In the genomic region with DNA sequence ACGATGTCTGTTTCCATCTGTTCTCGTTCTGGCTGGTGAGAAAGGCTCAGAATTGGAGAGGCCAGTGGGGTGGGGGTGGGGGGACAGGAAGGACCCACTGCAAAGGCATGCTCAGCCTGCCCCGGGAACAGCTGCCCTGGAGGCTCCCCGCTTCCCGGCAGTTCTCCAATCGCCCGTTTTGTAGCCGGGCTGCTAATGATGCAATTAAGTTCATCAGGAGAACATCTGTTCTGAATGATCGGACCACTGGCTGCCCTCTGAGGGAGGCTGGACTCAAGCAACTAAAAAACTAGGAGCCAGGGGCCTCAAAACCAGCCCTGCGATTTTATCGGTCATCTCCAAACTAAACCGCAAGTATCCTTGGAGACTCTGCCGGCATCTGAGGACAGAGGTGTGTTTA, we compare ENCODE assay signal across 9 mouse cellular contexts. TPM values are rescaled to one million over a fixed set of nuclear protein-coding genes. Genes with fewer than 3 reads are reported as not detected.
DNase-seq lines count a peak whose midpoint lies in the region; ATAC-seq and TF ChIP-seq lines count a peak whose summit lies in the region.
"Had no signal": no experiment of that assay in that cellular context is flagged by ENCODE, and none has a peak within 500 bp of the region (broad histone marks: within the 10 kb centered on the region; RNA-seq: fewer than 3 reads in every experiment).

No protein-coding gene starts in this region.

- no peak overlapping the region for H3K4me2 ChIP-seq in midbrain, embryonic 14.5 days (ENCODE audit: low read length)
- H3K4me2 ChIP-seq in limb, embryonic 14.5 days (replicated peaks; ENCODE audit: low read depth, low read length, severe bottlenecking): peak overlapping the region; percentile 26

- no peaks in the 10 kb centered on the region for H3K9me3 ChIP-seq in midbrain, embryonic 10.5 days (replicated peaks)
- no peaks in the 10 kb centered on the region for H3K9me3 ChIP-seq in midbrain, embryonic 14.5 days (ENCODE audit: control insufficient read depth, low read length)
- no peaks in the 10 kb centered on the region for H3K9me3 ChIP-seq in limb, embryonic 14.5 days (ENCODE audit: control insufficient read depth, low read length)

- H3K36me3 ChIP-seq in midbrain, embryonic 10.5 days: no peaks in the 10 kb centered on the region
- no peaks in the 10 kb centered on the region for H3K36me3 ChIP-seq in midbrain, embryonic 14.5 days (ENCODE audit: control insufficient read depth, insufficient read depth, low read length)
- H3K36me3 ChIP-seq in limb, embryonic 14.5 days (ENCODE audit: control insufficient read depth, insufficient read depth, low read length): no peaks in the 10 kb centered on the region

- peaks cover 88% of the 10 kb centered on the region for H3K27me3 ChIP-seq in midbrain, embryonic 10.5 days (ENCODE audit: low read depth, poor library complexity, severe bottlenecking)
- peaks cover 31% of the 10 kb centered on the region; the same call in 1 of the 2 replicates for H3K27me3 ChIP-seq in midbrain, embryonic 14.5 days (ENCODE audit: control insufficient read depth, insufficient read depth, low read length)
- no peaks in the 10 kb centered on the region for H3K27me3 ChIP-seq in limb, embryonic 14.5 days (ENCODE audit: control insufficient read depth, insufficient read depth, low read length)

- peaks cover 47% of the 10 kb centered on the region for H3K4me1 ChIP-seq in midbrain, embryonic 10.5 days
- peaks cover 11% of the 10 kb centered on the region; the same call in 1 of the 2 replicates for H3K4me1 ChIP-seq in midbrain, embryonic 14.5 days (ENCODE audit: control insufficient read depth, insufficient read depth, low read length)
- H3K4me1 ChIP-seq in limb, embryonic 14.5 days (ENCODE audit: control insufficient read depth, insufficient read depth, low read length): peaks cover 58% of the 10 kb centered on the region

- no peak for ATAC-seq in midbrain, embryonic 14.5 days (ENCODE audit: low FRiP score, low TSS enrichment)
- ATAC-seq in limb, embryonic 14.5 days (ENCODE audit: low FRiP score, low read depth): peak; percentile 60
- no peak for ATAC-seq in erythroid progenitor cell, adult 5-6 weeks (replicated peaks; ENCODE audit: low FRiP score, poor library complexity, severe bottlenecking)
- no peak for ATAC-seq in megakaryocyte, adult 5-6 weeks (ENCODE audit: poor library complexity, severe bottlenecking)

- H3K9ac ChIP-seq in midbrain, embryonic 14.5 days (replicated peaks; ENCODE audit: low read length): no peak overlapping the region
- H3K9ac ChIP-seq in limb, embryonic 14.5 days (ENCODE audit: low read depth, low read length, severe bottlenecking): no peak overlapping the region

- 23% methylated on average over 13 of the region's 13 CpGs for WGBS in midbrain, embryonic 10.5 days
- WGBS in midbrain, embryonic 14.5 days: 11% methylated on average over 13 of the region's 13 CpGs
- 5% methylated on average over 13 of the region's 13 CpGs for WGBS in limb, embryonic 14.5 days

- peak overlapping the region; percentile 52 for H3K27ac ChIP-seq in midbrain, embryonic 10.5 days (replicated peaks)
- H3K27ac ChIP-seq in midbrain, embryonic 14.5 days (replicated peaks; ENCODE audit: low read depth, low read length): no peak overlapping the region
- no peak overlapping the region for H3K27ac ChIP-seq in limb, embryonic 14.5 days (replicated peaks; ENCODE audit: low read depth, low read length)

- peak overlapping the region; percentile 24 for H3K4me3 ChIP-seq in midbrain, embryonic 10.5 days
- no peak overlapping the region for H3K4me3 ChIP-seq in midbrain, embryonic 14.5 days (replicated peaks; ENCODE audit: low read depth, low read length)
- H3K4me3 ChIP-seq in limb, embryonic 14.5 days (replicated peaks; ENCODE audit: low read length): no peak overlapping the region

- no peak for TF ChIP-seq POLR2A in limb, embryonic 14.5 days (IDR thresholded peaks at IDR 0.05; ENCODE audit: borderline replicate concordance, extremely low read depth, insufficient read depth, insufficient read length)

- DNase-seq in midbrain, embryonic 10.5 days (ENCODE audit: low spot score): peak; percentile 38
- DNase-seq in midbrain, embryonic 14.5 days: no peak
- peak; percentile 36 for DNase-seq in heart, adult 8-10 months (ENCODE audit: low spot score)
- DNase-seq in limb, embryonic 14.5 days (ENCODE audit: low spot score): peak; percentile 55
- DNase-seq in urinary bladder, adult 18-20 months (ENCODE audit: low spot score in 2 of 2): no peak
- DNase-seq in cerebellum, adult 11-12 months: no peak
- DNase-seq: layer of hippocampus, postnatal 36 days had no signal

RNA-seq across cellular contexts. Expression of a gene that starts 44.1 kb away (rescaled TPM):
- 32.2 and 42.5 TPM in 2 replicates for polyA plus RNA-seq in midbrain, embryonic 10.5 days (2016; fragmentation: Nextera tagmentation; extraction: Ambion mirVana)
- polyA plus RNA-seq in midbrain, embryonic 14.5 days (2014; fragmentation: Nextera tagmentation; extraction: Ambion mirVana): 11.3 and 12.7 TPM in 2 replicates
- total RNA-seq in heart, adult 8-10 months (2022): 10 to 100 TPM; 17.9 to 29.6 (median 23.7) TPM
- polyA plus RNA-seq in limb, embryonic 14.5 days (2012; rRNA removed): 143 and 188 TPM in 2 replicates
- polyA plus RNA-seq in limb, embryonic 14.5 days (2014; fragmentation: Nextera tagmentation; extraction: Ambion mirVana): 71.9 and 73.4 TPM in 2 replicates
- 1.8 TPM in 1 of 2 replicates, not detected in the other for total RNA-seq in erythroid progenitor cell, adult 5-6 weeks (2015; ENCODE audit: low replicate concordance)
- 2.1 TPM in 1 of 2 replicates, not detected in the other for total RNA-seq in erythroid progenitor cell, adult 5-6 weeks (2017; ENCODE audit: low replicate concordance)
- 0.60 and 0.71 TPM in 2 replicates for total RNA-seq in megakaryocyte, adult 5-6 weeks (2015)
- 0.18 and 0.49 TPM in 2 replicates for total RNA-seq in megakaryocyte, adult 5-6 weeks (2017)

Comparison
In these comparisons a context has a peak if more than half of its experiments do, and no peak if none do; other contexts are left out.
1. DNase-seq: peak in midbrain, embryonic 10.5 days (single experiment), heart, adult 8-10 months (single experiment) and limb, embryonic 14.5 days (single experiment); none in midbrain, embryonic 14.5 days (single experiment), urinary bladder, adult 18-20 months (0 of 2) and cerebellum, adult 11-12 months (single experiment).
2. RNA of a gene that starts 44.1 kb away (total RNA-seq): 17.9 to 29.6 TPM in heart, adult 8-10 months; 0.18 to 0.71 TPM in megakaryocyte, adult 5-6 weeks and 1.8 to 2.1 TPM in erythroid progenitor cell, adult 5-6 weeks; every median in the first group is over 4 times any median in the second.